Mouse (Mus musculus): Measurements from ENCODE around the gene Ccdc149. TPM values are rescaled to one million over a fixed set of nuclear protein-coding genes. Genes with fewer than 3 reads are reported as not detected.

The Ccdc149 gene
- polyA plus RNA-seq, 1 experiment from 2014 or later: 8.5 TPM

- no peaks in the 10 kb centered on the region for H3K27me3 ChIP-seq (replicated peaks; ENCODE audit: control insufficient read depth, insufficient read depth, low read length)
- no peaks in the 10 kb centered on the region for H3K9me3 ChIP-seq (replicated peaks; ENCODE audit: control insufficient read depth, low read length)
- no peak overlapping the region for H3K9ac ChIP-seq (ENCODE audit: low read length)
- ATAC-seq (peak; percentile 21; the same call in 1 of the 2 replicates), DNase-seq (ENCODE audit: low spot score) (peak; percentile 61)
- no peak overlapping the region for H3K4me2 ChIP-seq (ENCODE audit: low read length)
- no peaks in the 10 kb centered on the region; the same call in 1 of the 2 replicates for H3K4me1 ChIP-seq (ENCODE audit: control insufficient read depth, insufficient read depth, low read length)
- H3K36me3 ChIP-seq (ENCODE audit: control insufficient read depth, insufficient read depth, low read length): no peaks in the 10 kb centered on the region
- H3K27ac ChIP-seq (ENCODE audit: low read depth, low read length): no peak overlapping the region
- no peak overlapping the region for H3K4me3 ChIP-seq (ENCODE audit: low read depth, low read length)
- 64% methylated on average over 7 of the region's 7 CpGs for WGBS
These were observed 62.5 kb downstream of the Ccdc149 start for GRCm38 (mm10) chr5:52408668-52409315.

DNA sequence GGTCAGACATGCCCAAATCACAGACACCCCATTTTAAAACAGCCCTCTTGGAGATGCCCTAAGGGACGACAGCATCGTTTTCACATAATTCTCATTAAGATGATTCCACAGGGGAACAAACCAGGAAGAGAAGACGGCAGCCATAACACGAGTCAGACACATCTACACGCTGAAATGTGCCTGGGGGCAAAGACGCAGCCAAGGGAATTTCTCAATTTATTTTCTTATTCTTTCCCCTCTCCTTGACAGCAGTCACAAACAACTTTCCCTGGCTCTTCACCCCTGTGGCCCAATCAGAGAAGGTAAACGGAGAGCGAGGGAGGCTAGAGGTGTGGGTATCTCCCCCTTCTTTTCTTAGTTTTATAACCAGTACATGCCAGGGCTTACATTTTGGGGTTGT, 66.9 kb downstream of the Ccdc149 start:
- Histone ChIP-seq H3K36me3 (ENCODE audit: control insufficient read depth, insufficient read depth, low read length) (no peaks in the 10 kb centered on the region), H3K4me2 (ENCODE audit: low read length) (no peak overlapping the region), H3K4me1 (ENCODE audit: control insufficient read depth, insufficient read depth, low read length) (no peaks in the 10 kb centered on the region), H3K9me3 (replicated peaks; ENCODE audit: control insufficient read depth, low read length) (no peaks in the 10 kb centered on the region), H3K9ac (ENCODE audit: low read length) (no peak overlapping the region), H3K27me3 (replicated peaks; ENCODE audit: control insufficient read depth, insufficient read depth, low read length) (no peaks in the 10 kb centered on the region), H3K27ac (ENCODE audit: low read depth, low read length) (no peak overlapping the region), H3K4me3 (ENCODE audit: low read depth, low read length) (no peak overlapping the region)
- ATAC-seq (no peak), DNase-seq (ENCODE audit: low spot score) (no peak)
- 84% methylated on average over 8 of the region's 8 CpGs for WGBS

- Histone ChIP-seq H3K9ac (ENCODE audit: low read length) (no peak overlapping the region), H3K4me2 (ENCODE audit: low read length) (no peak overlapping the region), H3K9me3 (replicated peaks; ENCODE audit: control insufficient read depth, low read length) (no peaks in the 10 kb centered on the region), H3K27me3 (replicated peaks; ENCODE audit: control insufficient read depth, insufficient read depth, low read length) (no peaks in the 10 kb centered on the region), H3K27ac (ENCODE audit: low read depth, low read length) (no peak overlapping the region), H3K4me1 (ENCODE audit: control insufficient read depth, insufficient read depth, low read length) (no peaks in the 10 kb centered on the region), H3K36me3 (ENCODE audit: control insufficient read depth, insufficient read depth, low read length) (no peaks in the 10 kb centered on the region), H3K4me3 (ENCODE audit: low read depth, low read length) (no peak overlapping the region)
- ATAC-seq (no peak), DNase-seq (ENCODE audit: low spot score) (no peak)
- 87% methylated on average over 4 of the region's 4 CpGs for WGBS
These were observed 77.6 kb downstream of the Ccdc149 start for GRCm38 (mm10) chr5:52393756-52394155.

DNA sequence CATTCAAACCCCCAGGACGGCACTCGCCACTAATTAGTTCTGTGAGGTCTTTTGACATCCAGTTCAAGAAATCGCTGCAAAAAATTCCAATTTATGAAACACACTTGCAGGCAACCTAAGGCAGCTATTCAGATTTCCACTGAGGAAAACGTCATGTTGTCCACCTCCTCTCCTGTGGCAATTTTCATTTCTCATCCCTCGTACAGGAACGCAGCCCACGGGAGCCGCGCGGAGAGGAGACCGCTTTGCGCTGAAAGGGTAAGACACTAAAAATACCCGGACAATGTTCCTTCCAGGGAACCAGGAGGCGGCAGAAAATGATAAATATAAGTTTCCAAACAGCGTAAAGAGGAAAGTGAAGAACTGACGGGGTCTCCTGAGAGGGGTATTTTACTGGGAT, 79.8 kb downstream of the Ccdc149 start:
- 74% methylated on average over 16 of the region's 16 CpGs for WGBS
- ATAC-seq (no peak), DNase-seq (ENCODE audit: low spot score) (no peak)
- H3K27me3 ChIP-seq (replicated peaks; ENCODE audit: control insufficient read depth, insufficient read depth, low read length): no peaks in the 10 kb centered on the region
- H3K9ac ChIP-seq (ENCODE audit: low read length): no peak overlapping the region
- H3K9me3 ChIP-seq (replicated peaks; ENCODE audit: control insufficient read depth, low read length): no peaks in the 10 kb centered on the region
- H3K4me1 ChIP-seq (ENCODE audit: control insufficient read depth, insufficient read depth, low read length): no peaks in the 10 kb centered on the region
- H3K36me3 ChIP-seq (ENCODE audit: control insufficient read depth, insufficient read depth, low read length): no peaks in the 10 kb centered on the region
- H3K27ac ChIP-seq (ENCODE audit: low read depth, low read length): no peak overlapping the region
- H3K4me3 ChIP-seq (ENCODE audit: low read depth, low read length): no peak overlapping the region
- H3K4me2 ChIP-seq (ENCODE audit: low read length): no peak overlapping the region

- no peaks in the 10 kb centered on the region for H3K4me1 ChIP-seq (ENCODE audit: control insufficient read depth, insufficient read depth, low read length)
- no peaks in the 10 kb centered on the region for H3K9me3 ChIP-seq (replicated peaks; ENCODE audit: control insufficient read depth, low read length)
- H3K4me2 ChIP-seq (ENCODE audit: low read length): no peak overlapping the region
- no peak overlapping the region for H3K27ac ChIP-seq (ENCODE audit: low read depth, low read length)
- WGBS: 89% methylated on average over 6 of the region's 6 CpGs
- ATAC-seq (no peak), DNase-seq (ENCODE audit: low spot score) (no peak)
- H3K9ac ChIP-seq (ENCODE audit: low read length): no peak overlapping the region
- H3K4me3 ChIP-seq (ENCODE audit: low read depth, low read length): no peak overlapping the region
- H3K36me3 ChIP-seq (ENCODE audit: control insufficient read depth, insufficient read depth, low read length): no peaks in the 10 kb centered on the region
- H3K27me3 ChIP-seq (replicated peaks; ENCODE audit: control insufficient read depth, insufficient read depth, low read length): no peaks in the 10 kb centered on the region
These were observed 80.9 kb downstream of the Ccdc149 start for GRCm38 (mm10) chr5:52390381-52390780.

DNA sequence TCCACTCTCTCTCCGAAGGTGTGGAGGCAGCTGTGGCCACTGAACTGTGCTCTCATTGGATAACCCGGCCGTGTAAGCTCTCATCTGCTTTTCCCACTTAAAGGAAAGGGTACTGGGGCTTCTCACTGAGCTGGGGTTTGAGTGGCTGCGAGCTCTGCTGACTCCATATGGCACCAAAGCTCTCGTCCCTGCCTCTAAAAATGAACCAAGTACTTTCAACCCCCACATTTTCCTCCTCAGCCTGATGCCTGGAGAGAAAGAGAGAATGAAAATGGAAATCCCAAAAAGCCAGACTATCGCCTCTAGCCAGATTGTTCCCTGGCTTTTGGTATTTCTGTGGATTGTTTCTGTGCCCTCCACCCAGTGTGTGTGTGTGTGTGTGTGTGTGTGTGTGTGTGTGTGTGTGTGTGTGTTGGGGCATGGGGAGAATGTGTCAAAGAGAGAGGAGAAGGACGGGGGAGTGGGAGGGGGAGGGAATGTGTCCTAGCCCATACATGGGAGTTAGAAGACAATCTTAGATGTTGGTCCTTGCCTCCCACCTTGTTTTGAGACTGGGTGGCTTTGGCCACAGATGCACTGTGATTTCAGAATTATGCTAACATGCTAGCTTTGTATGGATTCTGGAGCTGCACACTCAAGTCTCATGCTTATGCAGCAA, 83.1 kb downstream of the Ccdc149 start:
- no peak overlapping the region for H3K9ac ChIP-seq (ENCODE audit: low read length)
- no peak overlapping the region for H3K4me2 ChIP-seq (ENCODE audit: low read length)
- no peak overlapping the region for H3K27ac ChIP-seq (ENCODE audit: low read depth, low read length)
- H3K27me3 ChIP-seq (replicated peaks; ENCODE audit: control insufficient read depth, insufficient read depth, low read length): no peaks in the 10 kb centered on the region
- no peak overlapping the region for H3K4me3 ChIP-seq (ENCODE audit: low read depth, low read length)
- DNase-seq (ENCODE audit: low spot score) (no peak), ATAC-seq (no peak)
- no peaks in the 10 kb centered on the region for H3K36me3 ChIP-seq (ENCODE audit: control insufficient read depth, insufficient read depth, low read length)
- 71% methylated on average over 7 of the region's 7 CpGs for WGBS
- H3K4me1 ChIP-seq (ENCODE audit: control insufficient read depth, insufficient read depth, low read length): no peaks in the 10 kb centered on the region
- H3K9me3 ChIP-seq (replicated peaks; ENCODE audit: control insufficient read depth, low read length): no peaks in the 10 kb centered on the region

DNA sequence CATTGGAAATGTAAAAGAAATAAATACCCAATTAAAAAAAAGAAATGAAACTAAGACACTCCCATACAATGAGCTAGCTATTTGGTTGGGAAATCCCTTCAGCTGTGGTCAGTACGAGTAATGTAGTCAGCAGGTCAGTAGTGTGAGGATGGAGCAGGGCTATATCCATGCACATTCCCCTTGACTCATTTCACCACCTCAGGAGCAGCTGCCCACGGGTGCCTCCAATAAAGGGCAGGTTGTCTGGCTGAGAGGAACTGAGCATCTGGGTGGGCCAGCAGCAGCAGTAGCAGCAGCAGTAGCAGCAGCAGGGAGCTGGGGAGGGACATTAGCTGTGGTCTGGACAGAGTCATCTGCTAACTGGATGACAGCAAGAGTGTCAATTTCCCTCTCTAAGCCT, 85.3 kb downstream of the Ccdc149 start:
- 73% methylated on average over 2 of the region's 2 CpGs for WGBS
- no peak overlapping the region for H3K27ac ChIP-seq (ENCODE audit: low read depth, low read length)
- H3K9ac ChIP-seq (ENCODE audit: low read length): no peak overlapping the region
- no peak overlapping the region for H3K4me2 ChIP-seq (ENCODE audit: low read length)
- H3K4me3 ChIP-seq (ENCODE audit: low read depth, low read length): no peak overlapping the region
- no peaks in the 10 kb centered on the region for H3K4me1 ChIP-seq (ENCODE audit: control insufficient read depth, insufficient read depth, low read length)
- H3K9me3 ChIP-seq (replicated peaks; ENCODE audit: control insufficient read depth, low read length): no peaks in the 10 kb centered on the region
- no peak for DNase-seq (ENCODE audit: low spot score)
- no peaks in the 10 kb centered on the region for H3K27me3 ChIP-seq (replicated peaks; ENCODE audit: control insufficient read depth, insufficient read depth, low read length)
- H3K36me3 ChIP-seq (ENCODE audit: control insufficient read depth, insufficient read depth, low read length): no peaks in the 10 kb centered on the region
- no peak for ATAC-seq

GRCm38 (mm10) chr5:52383748-52384147, 87.6 kb downstream of the Ccdc149 start:
- no peak overlapping the region for H3K9ac ChIP-seq (ENCODE audit: low read length)
- no peaks in the 10 kb centered on the region for H3K36me3 ChIP-seq (ENCODE audit: control insufficient read depth, insufficient read depth, low read length)
- no peak overlapping the region for H3K4me3 ChIP-seq (ENCODE audit: low read depth, low read length)
- DNase-seq (ENCODE audit: low spot score) (no peak), ATAC-seq (no peak)
- no peaks in the 10 kb centered on the region for H3K9me3 ChIP-seq (replicated peaks; ENCODE audit: control insufficient read depth, low read length)
- WGBS: 91% methylated on average over 5 of the region's 5 CpGs
- no peak overlapping the region for H3K27ac ChIP-seq (ENCODE audit: low read depth, low read length)
- no peak overlapping the region for H3K4me2 ChIP-seq (ENCODE audit: low read length)
- H3K4me1 ChIP-seq (ENCODE audit: control insufficient read depth, insufficient read depth, low read length): no peaks in the 10 kb centered on the region
- H3K27me3 ChIP-seq (replicated peaks; ENCODE audit: control insufficient read depth, insufficient read depth, low read length): no peaks in the 10 kb centered on the region

DNA sequence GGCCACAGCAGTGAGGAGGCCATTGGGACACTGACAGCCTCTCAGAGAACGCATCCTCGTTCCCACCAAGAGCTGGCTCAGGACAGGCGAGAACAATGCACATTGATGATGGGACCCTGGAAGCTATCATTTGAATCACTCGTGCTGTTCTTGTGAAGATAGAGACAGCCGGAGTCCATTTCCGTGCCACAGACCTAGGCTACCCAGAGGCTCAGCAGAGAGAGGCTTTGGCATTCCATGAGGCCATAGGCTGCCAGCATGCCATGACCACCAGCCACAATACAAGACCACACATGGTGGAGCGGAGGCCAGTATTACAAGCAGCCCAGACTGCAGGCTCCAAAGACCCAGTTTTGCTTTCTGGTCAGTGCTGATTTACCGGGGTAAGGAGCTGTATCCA, 88.5 kb downstream of the Ccdc149 start:
- no peaks in the 10 kb centered on the region for H3K4me1 ChIP-seq (ENCODE audit: control insufficient read depth, insufficient read depth, low read length)
- no peaks in the 10 kb centered on the region for H3K27me3 ChIP-seq (replicated peaks; ENCODE audit: control insufficient read depth, insufficient read depth, low read length)
- H3K36me3 ChIP-seq (ENCODE audit: control insufficient read depth, insufficient read depth, low read length): no peaks in the 10 kb centered on the region
- no peak overlapping the region for H3K27ac ChIP-seq (ENCODE audit: low read depth, low read length)
- no peaks in the 10 kb centered on the region for H3K9me3 ChIP-seq (replicated peaks; ENCODE audit: control insufficient read depth, low read length)
- no peak for ATAC-seq
- 83% methylated on average over 8 of the region's 8 CpGs for WGBS
- DNase-seq (ENCODE audit: low spot score): no peak
- no peak overlapping the region for H3K4me3 ChIP-seq (ENCODE audit: low read depth, low read length)
- H3K9ac ChIP-seq (ENCODE audit: low read length): no peak overlapping the region
- no peak overlapping the region for H3K4me2 ChIP-seq (ENCODE audit: low read length)

Data from forebrain, embryonic 14.5 days (tissue).